Mouse (Mus musculus) hindbrain, embryonic 10.5 days (tissue): ENCODE data around the gene Zmiz1. TPM values are rescaled to one million over a fixed set of nuclear protein-coding genes. Genes with fewer than 3 reads are reported as not detected.

Experiments
- DNase-seq: peaks from one replicate; pipeline ENCODE4 v3.0.0-alpha.2; 2017; ENCODE audit warnings: low spot score
- H3K27ac ChIP-seq: fragments of 300-500 bp; sonication (generic); 2 replicates; pipeline ENCODE4 v1.5.1; 2016; ENCODE audit warnings: mild to moderate bottlenecking, moderate library complexity
- H3K27me3 ChIP-seq: fragments of 300-500 bp; sonication (generic); 2 replicates; pipeline ENCODE4 v1.6.1; 2016; ENCODE audit warnings: mild to moderate bottlenecking; ENCODE audit not compliant: poor library complexity, insufficient read depth, severe bottlenecking
- H3K36me3 ChIP-seq: fragments of 300-500 bp; sonication (generic); 2 replicates; pipeline ENCODE4 v1.6.1; 2016; ENCODE audit warnings: mild to moderate bottlenecking, moderate library complexity
- H3K4me1 ChIP-seq: fragments of 300-500 bp; sonication (generic); replicated peaks from 2 replicates; pipeline ENCODE4 v1.6.1; 2016; ENCODE audit warnings: mild to moderate bottlenecking
- H3K4me3 ChIP-seq: fragments of 300-500 bp; sonication (generic); 2 replicates; pipeline ENCODE4 v1.5.1; 2016; ENCODE audit warnings: mild to moderate bottlenecking, moderate library complexity
- H3K9me3 ChIP-seq: fragments of 300-500 bp; sonication (generic); 2 replicates; pipeline ENCODE4 v1.6.1; 2016; ENCODE audit warnings: mild to moderate bottlenecking, moderate library complexity
- WGBS: fragments of 180-500 bp; shearing (Covaris S2); methylation state at CpG from one replicate; pipeline ENCODE4 v1.1.7; 2016; 5-methylcytosine and 5-hydroxymethylcytosine counted together
- polyA plus RNA-seq: library from polyadenylated mRNA; unstranded; fragments of >200 nt; fragmentation: Nextera tagmentation; extraction: Ambion mirVana; gene quantifications from 2 replicates; pipeline ENCODE4 v1.2.1, GENCODE M21; 2016

Gene Zmiz1
- polyA plus RNA-seq, 1 experiment from 2014 or later, result 60.1 TPM

GRCm38 (mm10) chr14:25608618-25609017 lies 149.6 kb downstream of the Zmiz1 start:
- Histone ChIP-seq H3K27ac (peak overlapping the region; percentile 99), H3K4me3 (peak overlapping the region; percentile 83), H3K4me1 (peaks cover 88% of the 10 kb centered on the region), H3K27me3 (no peaks in the 10 kb centered on the region), H3K9me3 (no peaks in the 10 kb centered on the region), H3K36me3 (peaks cover 30% of the 10 kb centered on the region)
- no peak for DNase-seq
- WGBS, result 11% methylated on average over 4 of the region's 4 CpGs

- H3K27me3 ChIP-seq, result no peaks in the 10 kb centered on the region
- peak overlapping the region; percentile 18 for H3K4me3 ChIP-seq
Measured at GRCm38 (mm10) chr14:25609355-25609754, 150.4 kb downstream of the Zmiz1 start.

GRCm38 (mm10) chr14:25610396-25611158 lies 151.6 kb downstream of the Zmiz1 start:
- DNase-seq, result no peak
- Histone ChIP-seq H3K4me1 (peaks cover 84% of the 10 kb centered on the region), H3K27me3 (no peaks in the 10 kb centered on the region), H3K36me3 (peaks cover 48% of the 10 kb centered on the region), H3K27ac (peak overlapping the region; percentile 62), H3K4me3 (peak overlapping the region; percentile 18), H3K9me3 (no peaks in the 10 kb centered on the region)
- WGBS, result 69% methylated on average over 14 of the region's 14 CpGs

More at GRCm38 (mm10) chr14:25609355-25609754, 150.4 kb downstream of the Zmiz1 start:
- 71% methylated on average over 7 of the region's 7 CpGs for WGBS
- Histone ChIP-seq H3K36me3 (peaks cover 35% of the 10 kb centered on the region), H3K27ac (no peak overlapping the region), H3K4me1 (peaks cover 84% of the 10 kb centered on the region), H3K9me3 (no peaks in the 10 kb centered on the region)
- no peak for DNase-seq

- Histone ChIP-seq H3K9me3 (no peaks in the 10 kb centered on the region), H3K27me3 (no peaks in the 10 kb centered on the region), H3K27ac (peak overlapping the region; percentile 62; the same call in 1 of the 2 replicates), H3K36me3 (peaks cover 54% of the 10 kb centered on the region), H3K4me3 (peak overlapping the region; percentile 18; the same call in 1 of the 2 replicates), H3K4me1 (peaks cover 84% of the 10 kb centered on the region)
- WGBS, result 71% methylated on average over 9 of the region's 9 CpGs
- no peak for DNase-seq
Measured at GRCm38 (mm10) chr14:25611159-25611697, 152.2 kb downstream of the Zmiz1 start.

GRCm38 (mm10) chr14:25611815-25612698 lies 153.1 kb downstream of the Zmiz1 start:
- H3K27ac ChIP-seq, result peak overlapping the region; percentile 62; the same call in 1 of the 2 replicates
- peaks cover 84% of the 10 kb centered on the region for H3K4me1 ChIP-seq
- H3K27me3 ChIP-seq, result no peaks in the 10 kb centered on the region
- peaks cover 62% of the 10 kb centered on the region for H3K36me3 ChIP-seq
- WGBS, result 82% methylated on average over 10 of the region's 10 CpGs
- H3K4me3 ChIP-seq, result no peak overlapping the region
- H3K9me3 ChIP-seq, result no peaks in the 10 kb centered on the region
- no peak for DNase-seq

GRCm38 (mm10) chr14:25613942-25614575 lies 155.1 kb downstream of the Zmiz1 start:
- 92% methylated on average over 8 of the region's 8 CpGs for WGBS
- peaks cover 81% of the 10 kb centered on the region for H3K4me1 ChIP-seq
- no peak for DNase-seq

GRCm38 (mm10) chr14:25614684-25615083 lies 155.7 kb downstream of the Zmiz1 start:
- no peak for DNase-seq
- H3K4me1 ChIP-seq, result peaks cover 82% of the 10 kb centered on the region

More at GRCm38 (mm10) chr14:25613942-25614575, 155.1 kb downstream of the Zmiz1 start:
- no peak overlapping the region for H3K27ac ChIP-seq
- no peaks in the 10 kb centered on the region for H3K27me3 ChIP-seq
- no peak overlapping the region for H3K4me3 ChIP-seq
- no peaks in the 10 kb centered on the region for H3K9me3 ChIP-seq
- peaks cover 82% of the 10 kb centered on the region for H3K36me3 ChIP-seq

GRCm38 (mm10) chr14:25615602-25616001 lies 156.6 kb downstream of the Zmiz1 start:
- Histone ChIP-seq H3K27ac (peak overlapping the region; percentile 6; the same call in 1 of the 2 replicates), H3K36me3 (peaks cover 86% of the 10 kb centered on the region)

More at GRCm38 (mm10) chr14:25614684-25615083, 155.7 kb downstream of the Zmiz1 start:
- H3K36me3 ChIP-seq, result peaks cover 88% of the 10 kb centered on the region
- WGBS, result 73% methylated on average over 5 of the region's 5 CpGs
- H3K27ac ChIP-seq, result no peak overlapping the region
- H3K27me3 ChIP-seq, result no peaks in the 10 kb centered on the region
- no peaks in the 10 kb centered on the region for H3K9me3 ChIP-seq
- no peak overlapping the region for H3K4me3 ChIP-seq

GRCm38 (mm10) chr14:25616009-25616723 lies 157.2 kb downstream of the Zmiz1 start:
- Histone ChIP-seq H3K27me3 (no peaks in the 10 kb centered on the region), H3K9me3 (no peaks in the 10 kb centered on the region), H3K27ac (0 out of 2 replicates have a peak overlapping the region, but pooled peaks have one; percentile 6), H3K36me3 (peaks cover 80% of the 10 kb centered on the region), H3K4me3 (no peak overlapping the region), H3K4me1 (peaks cover 82% of the 10 kb centered on the region)
- 88% methylated on average over 15 of the region's 15 CpGs for WGBS
- DNase-seq, result no peak

More at GRCm38 (mm10) chr14:25615602-25616001, 156.6 kb downstream of the Zmiz1 start:
- no peaks in the 10 kb centered on the region for H3K9me3 ChIP-seq
- DNase-seq, result no peak
- 92% methylated on average over 8 of the region's 8 CpGs for WGBS
- peaks cover 82% of the 10 kb centered on the region for H3K4me1 ChIP-seq
- no peak overlapping the region for H3K4me3 ChIP-seq
- H3K27me3 ChIP-seq, result no peaks in the 10 kb centered on the region

GRCm38 (mm10) chr14:25617264-25617663 lies 158.3 kb downstream of the Zmiz1 start:
- Histone ChIP-seq H3K27ac (no peak overlapping the region), H3K36me3 (peaks cover 76% of the 10 kb centered on the region), H3K4me1 (peaks cover 82% of the 10 kb centered on the region)

GRCm38 (mm10) chr14:25619066-25619762 lies 160.2 kb downstream of the Zmiz1 start:
- Histone ChIP-seq H3K9me3 (no peaks in the 10 kb centered on the region), H3K27me3 (no peaks in the 10 kb centered on the region), H3K4me3 (no peak overlapping the region), H3K36me3 (peaks cover 78% of the 10 kb centered on the region), H3K27ac (peak overlapping the region; percentile 23; the same call in 1 of the 2 replicates), H3K4me1 (peaks cover 94% of the 10 kb centered on the region)
- DNase-seq, result no peak
- WGBS, result 90% methylated on average over 4 of the region's 4 CpGs

More at GRCm38 (mm10) chr14:25617264-25617663, 158.3 kb downstream of the Zmiz1 start:
- H3K4me3 ChIP-seq, result no peak overlapping the region
- DNase-seq, result no peak
- H3K9me3 ChIP-seq, result no peaks in the 10 kb centered on the region
- WGBS, result 55% methylated on average over 4 of the region's 4 CpGs
- no peaks in the 10 kb centered on the region for H3K27me3 ChIP-seq
